Mouse (Mus musculus) lung, embryonic 16.5 days (tissue): ENCODE results near the gene Capn2. TPM values are rescaled to one million over a fixed set of nuclear protein-coding genes. Genes with fewer than 3 reads are reported as not detected.

Experiments
- ATAC-seq: fragments of 200-750 bp; cut with Nextera tagmentation; 2 replicates; pipeline ENCODE4 v1.8.0; 2017; ENCODE audit warnings: low read depth, mild to moderate bottlenecking, moderate library complexity
- H3K27ac ChIP-seq: fragments of 300-500 bp; sonication (generic); 2 replicates; pipeline ENCODE4 v1.5.1; 2014; ENCODE audit warnings: mild to moderate bottlenecking, control low read depth, low read length
- H3K27me3 ChIP-seq: fragments of 300-500 bp; sonication (generic); 2 replicates; pipeline ENCODE4 v1.6.1; 2014; ENCODE audit warnings: low read depth, low read length, mixed read lengths; ENCODE audit not compliant: control insufficient read depth, insufficient read depth
- H3K36me3 ChIP-seq: fragments of 300-500 bp; sonication (generic); 2 replicates; pipeline ENCODE4 v1.6.1; 2014; ENCODE audit warnings: low read length; ENCODE audit not compliant: control insufficient read depth, insufficient read depth
- H3K4me1 ChIP-seq: fragments of 300-500 bp; sonication (generic); replicated peaks from 2 replicates; pipeline ENCODE4 v1.6.1; 2014; ENCODE audit warnings: low read length, mixed read lengths; ENCODE audit not compliant: control insufficient read depth, insufficient read depth
- H3K4me2 ChIP-seq: fragments of 300-500 bp; sonication (generic); 2 replicates; pipeline ENCODE4 v1.6.1; 2014; ENCODE audit warnings: low read depth, low read length, control low read depth
- H3K4me3 ChIP-seq: fragments of 300-500 bp; sonication (generic); 2 replicates; pipeline ENCODE4 v1.5.1; 2014; ENCODE audit warnings: mild to moderate bottlenecking, low read length, control low read depth
- H3K9ac ChIP-seq: fragments of 300-500 bp; sonication (generic); 2 replicates; pipeline ENCODE4 v1.6.1; 2014; ENCODE audit warnings: low read length, control low read depth
- H3K9me3 ChIP-seq: fragments of 300-500 bp; sonication (generic); 2 replicates; pipeline ENCODE4 v1.6.1; 2016; ENCODE audit warnings: low read length; ENCODE audit not compliant: control insufficient read depth
- WGBS: fragments of 180-500 bp; shearing (Covaris S2); extraction: QIAGEN DNeasy Blood & Tissue Kit; methylation state at CpG from one replicate; pipeline ENCODE4 v1.1.7; 2014; 5-methylcytosine and 5-hydroxymethylcytosine counted together
- polyA plus RNA-seq: library from polyadenylated mRNA; unstranded; fragments of >200 nt; fragmentation: Nextera tagmentation; extraction: Ambion mirVana; gene quantifications from 2 replicates; pipeline ENCODE4 v1.2.1, GENCODE M21; 2015

The Capn2 gene
- polyA plus RNA-seq, 1 experiment from 2014 or later: 136 TPM

GRCm38 (mm10) chr1:182419481-182419880, 97.9 kb downstream of the Capn2 start:
- WGBS: 69% methylated on average over 3 of the region's 3 CpGs
- H3K4me3 ChIP-seq: no peak overlapping the region
- H3K4me1 ChIP-seq: no peaks in the 10 kb centered on the region
- H3K36me3 ChIP-seq: no peaks in the 10 kb centered on the region
- no peaks in the 10 kb centered on the region for H3K27me3 ChIP-seq
- no peaks in the 10 kb centered on the region for H3K9me3 ChIP-seq
- H3K9ac ChIP-seq: no peak overlapping the region
- H3K4me2 ChIP-seq: no peak overlapping the region
- no peak for ATAC-seq
- H3K27ac ChIP-seq: no peak overlapping the region

Other genes starting within 250 kb of the Capn2 start
- 137 and 140 TPM in 2 replicates for gene Degs1, start 234.8 kb downstream of the Capn2 start, polyA plus RNA-seq
- gene Fbxo28, start 176.0 kb downstream of the Capn2 start, polyA plus RNA-seq: 19.9 and 21.7 TPM in 2 replicates
- 22.4 and 23.4 TPM in 2 replicates for gene Trp53bp2, start 108.4 kb downstream of the Capn2 start, polyA plus RNA-seq
- gene Capn8, start 47.4 kb upstream of the Capn2 start, polyA plus RNA-seq: 0.06 TPM in 1 of 2 replicates, not detected in the other
- gene Ccdc185, start 231.6 kb upstream of the Capn2 start, polyA plus RNA-seq: not detected in 2 replicates
- 25.1 and 26.1 TPM in 2 replicates for gene Susd4, start 246.3 kb upstream of the Capn2 start, polyA plus RNA-seq